Mouse (Mus musculus): Measurements from ENCODE around the gene Cox7a2l. TPM values are rescaled to one million over a fixed set of nuclear protein-coding genes. Genes with fewer than 3 reads are reported as not detected.

Cox7a2l gene
- 335 and 362 TPM in 2 replicates for polyA plus RNA-seq (2012; rRNA removed)

- no peak for DNase-seq (ENCODE audit: low spot score)
Measured at GRCm38 (mm10) chr17:83517280-83518015, at the start of gene Cox7a2l. Cox7a2l (minus strand) TSS chr17:83517330.

DNA sequence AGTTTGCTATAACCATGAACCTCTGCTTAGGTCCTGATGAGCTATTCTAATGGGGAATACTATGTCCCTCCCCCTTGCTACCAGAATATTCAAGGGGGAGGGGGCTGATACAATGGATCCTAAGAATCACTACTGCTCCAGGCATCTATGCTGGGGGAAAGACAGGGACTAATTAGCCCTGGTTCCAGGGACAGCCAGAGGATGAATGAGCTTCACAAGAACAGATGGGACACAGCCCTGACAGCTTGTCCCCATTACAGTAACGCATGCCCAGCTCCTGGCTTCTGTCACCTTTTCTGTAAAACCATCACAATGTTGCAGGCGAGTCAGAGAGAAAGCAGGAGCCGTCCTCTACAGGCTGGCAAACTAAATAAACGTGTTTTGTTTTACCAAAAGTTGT lies 48.4 kb upstream of the Cox7a2l start:
- no peak for DNase-seq (ENCODE audit: low spot score)

DNA sequence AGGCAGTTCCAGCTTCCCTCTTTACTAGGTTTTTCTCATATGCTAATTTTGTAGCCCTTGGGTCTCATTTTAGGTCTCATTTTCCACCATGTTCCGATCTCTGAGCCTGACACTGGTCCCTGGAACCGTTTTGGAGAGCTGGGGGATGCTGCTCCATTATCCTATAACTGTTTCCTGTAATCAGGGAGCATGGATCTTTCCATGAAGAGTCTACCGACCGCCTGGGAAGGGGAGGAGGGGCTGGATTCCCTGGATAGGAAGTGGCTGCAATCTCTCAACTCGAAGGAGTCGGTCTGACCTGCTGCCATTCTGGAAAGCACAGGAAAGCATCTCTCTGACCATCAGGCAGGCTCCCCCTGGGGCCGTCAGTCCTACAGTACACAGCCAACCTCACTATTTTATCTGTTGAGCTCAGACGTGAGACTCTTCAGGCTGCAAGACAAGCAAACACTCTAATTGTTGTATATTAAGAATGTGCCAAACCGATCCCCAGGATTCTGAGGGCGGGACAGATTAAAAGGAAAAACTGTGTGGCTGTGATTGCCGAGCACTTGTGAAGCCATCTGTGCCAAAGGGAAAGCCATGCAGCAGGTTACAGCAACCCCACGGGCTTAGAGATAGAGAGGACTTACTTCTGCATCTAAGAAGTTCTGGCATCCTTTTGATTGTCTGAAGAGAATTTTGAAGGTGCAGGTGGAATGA lies 47.1 kb upstream of the Cox7a2l start:
- no peak for DNase-seq (ENCODE audit: low spot score)

DNA sequence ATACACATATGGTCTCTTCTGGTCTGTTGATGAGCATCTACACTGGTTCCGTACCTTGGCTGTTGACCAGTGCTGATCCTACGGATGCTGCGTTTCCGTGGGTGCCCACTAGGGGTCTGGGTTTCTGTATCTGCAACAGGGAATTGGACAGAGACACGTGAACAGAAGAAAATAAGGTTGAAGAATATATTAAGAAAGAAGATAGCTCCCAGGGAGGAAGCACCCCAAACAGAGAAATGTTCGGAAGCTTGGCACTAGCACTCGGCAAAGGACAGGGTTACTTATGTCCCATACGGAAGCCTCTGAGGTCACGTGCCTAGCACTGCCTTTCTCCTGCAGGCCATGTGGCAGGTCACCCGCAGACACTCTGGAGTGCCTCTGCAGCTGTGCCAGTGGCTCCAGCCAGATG lies 46.6 kb upstream of the Cox7a2l start:
- no peak for DNase-seq (ENCODE audit: low spot score)

GRCm38 (mm10) chr17:83562153-83563010 lies 45.3 kb upstream of the Cox7a2l start:
- DNase-seq (ENCODE audit: low spot score) = no peak

DNA sequence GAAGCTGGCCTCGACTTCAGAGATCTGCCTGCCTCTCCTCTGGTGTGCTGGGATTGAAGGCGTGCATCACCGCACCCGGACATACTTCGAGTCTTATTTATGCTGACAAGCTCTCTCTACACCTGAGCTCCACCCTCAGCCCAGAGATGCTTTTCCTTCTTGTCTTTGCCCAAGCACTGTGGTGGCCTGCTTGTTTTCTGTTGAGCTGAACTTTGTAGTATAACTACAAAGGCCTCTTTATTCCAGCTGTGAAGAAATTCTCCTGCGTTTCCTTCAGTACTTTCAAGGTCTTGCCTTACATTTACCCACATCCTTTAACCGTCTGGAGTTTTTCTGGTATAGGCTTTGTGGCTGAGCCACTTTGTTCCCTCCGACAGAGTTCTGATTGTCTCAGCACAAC lies 42.0 kb upstream of the Cox7a2l start:
- DNase-seq (ENCODE audit: low spot score) = no peak

DNA sequence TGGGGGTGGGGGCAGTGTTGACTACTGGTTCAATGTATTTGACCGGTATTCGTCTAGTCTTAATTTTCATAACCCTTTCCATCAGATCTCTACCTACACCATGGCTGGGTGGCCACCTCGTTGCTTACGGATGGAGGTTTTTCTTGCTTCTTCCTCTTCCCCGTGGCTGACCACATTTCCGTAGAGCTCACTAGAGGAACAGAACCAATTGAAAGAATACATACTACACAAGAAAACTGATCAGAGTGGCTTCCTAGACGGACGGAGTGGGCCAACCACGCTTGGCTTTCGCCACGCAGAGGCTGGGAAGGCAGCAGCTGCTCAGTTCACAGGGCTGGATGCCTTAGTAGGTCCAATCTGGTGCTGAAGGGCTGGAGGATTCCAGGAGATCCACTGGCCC lies 38.7 kb upstream of the Cox7a2l start:
- no peak for DNase-seq (ENCODE audit: low spot score)

DNA sequence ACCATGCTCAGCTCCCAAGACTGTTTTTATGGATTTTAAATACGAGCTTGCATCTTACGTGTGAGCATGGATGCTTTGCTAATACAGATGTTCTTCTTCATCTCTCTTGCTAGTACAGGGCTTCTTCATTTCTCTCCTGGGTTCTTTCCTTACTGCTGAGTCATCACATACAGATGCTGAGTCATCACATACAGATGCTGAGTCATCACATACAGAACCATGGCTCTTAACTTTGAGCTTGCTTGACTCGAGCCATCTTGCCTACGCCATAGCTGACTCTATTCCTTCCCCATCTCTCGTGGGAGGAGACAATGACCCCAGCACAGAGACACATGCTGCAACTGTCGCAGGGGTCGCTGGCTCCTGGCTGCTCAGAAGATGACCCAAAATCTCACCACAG lies 37.9 kb upstream of the Cox7a2l start:
- no peak for DNase-seq (ENCODE audit: low spot score)

DNA sequence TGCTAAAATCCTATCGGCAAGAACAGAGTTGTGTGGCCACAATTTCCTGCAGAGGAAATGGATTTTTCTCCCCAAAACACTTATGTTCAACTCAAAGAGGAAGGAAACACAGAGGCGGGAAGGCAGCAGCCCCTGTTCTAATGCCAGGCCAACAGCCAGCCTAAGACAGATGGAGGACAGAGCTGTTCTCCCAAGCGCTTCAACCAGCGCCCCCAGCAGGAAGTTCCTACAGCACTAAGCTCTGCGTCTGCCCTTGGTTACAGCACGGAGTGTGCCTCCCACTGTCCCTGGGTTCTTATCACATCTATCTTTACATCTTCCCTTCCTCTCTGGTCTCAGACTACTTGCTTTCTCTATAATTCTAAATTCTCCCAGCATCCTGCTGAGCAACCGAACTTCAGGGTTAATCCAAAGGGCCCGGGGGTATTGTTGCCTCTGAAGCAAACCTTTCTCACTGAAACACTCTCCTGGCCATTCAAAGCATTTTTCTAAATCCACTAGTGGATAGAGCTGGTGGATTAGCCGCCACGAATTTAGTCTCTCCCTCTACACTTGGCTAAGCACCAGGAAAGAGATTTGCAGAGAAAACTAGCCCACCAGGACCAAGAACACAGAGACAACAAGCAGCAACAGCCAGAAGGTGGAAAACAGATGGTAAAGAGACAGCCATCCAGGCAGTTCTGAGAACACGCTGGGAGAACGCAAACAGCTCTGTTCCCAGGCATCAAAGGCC lies 31.5 kb upstream of the Cox7a2l start:
- DNase-seq (ENCODE audit: low spot score) = no peak

DNA sequence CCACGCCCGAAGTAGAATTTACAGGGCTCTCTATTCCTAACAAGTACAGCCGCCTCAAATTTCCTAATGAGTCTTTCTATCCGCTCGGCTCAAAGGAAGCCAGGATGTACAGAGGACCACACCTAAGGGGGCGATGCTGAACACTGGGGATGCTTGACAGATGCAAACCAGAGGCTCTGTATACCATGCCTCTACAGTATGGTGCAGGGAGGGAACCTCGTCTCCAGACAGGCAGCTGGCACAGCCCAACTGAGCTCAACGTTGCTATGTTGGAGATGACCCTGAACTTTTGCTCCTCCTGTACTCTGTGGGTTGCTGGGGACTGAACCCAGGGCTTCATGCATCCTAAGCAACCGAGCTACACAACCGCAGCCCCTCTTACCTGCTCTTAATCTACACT lies 30.0 kb upstream of the Cox7a2l start:
- DNase-seq (ENCODE audit: low spot score) = no peak

DNA sequence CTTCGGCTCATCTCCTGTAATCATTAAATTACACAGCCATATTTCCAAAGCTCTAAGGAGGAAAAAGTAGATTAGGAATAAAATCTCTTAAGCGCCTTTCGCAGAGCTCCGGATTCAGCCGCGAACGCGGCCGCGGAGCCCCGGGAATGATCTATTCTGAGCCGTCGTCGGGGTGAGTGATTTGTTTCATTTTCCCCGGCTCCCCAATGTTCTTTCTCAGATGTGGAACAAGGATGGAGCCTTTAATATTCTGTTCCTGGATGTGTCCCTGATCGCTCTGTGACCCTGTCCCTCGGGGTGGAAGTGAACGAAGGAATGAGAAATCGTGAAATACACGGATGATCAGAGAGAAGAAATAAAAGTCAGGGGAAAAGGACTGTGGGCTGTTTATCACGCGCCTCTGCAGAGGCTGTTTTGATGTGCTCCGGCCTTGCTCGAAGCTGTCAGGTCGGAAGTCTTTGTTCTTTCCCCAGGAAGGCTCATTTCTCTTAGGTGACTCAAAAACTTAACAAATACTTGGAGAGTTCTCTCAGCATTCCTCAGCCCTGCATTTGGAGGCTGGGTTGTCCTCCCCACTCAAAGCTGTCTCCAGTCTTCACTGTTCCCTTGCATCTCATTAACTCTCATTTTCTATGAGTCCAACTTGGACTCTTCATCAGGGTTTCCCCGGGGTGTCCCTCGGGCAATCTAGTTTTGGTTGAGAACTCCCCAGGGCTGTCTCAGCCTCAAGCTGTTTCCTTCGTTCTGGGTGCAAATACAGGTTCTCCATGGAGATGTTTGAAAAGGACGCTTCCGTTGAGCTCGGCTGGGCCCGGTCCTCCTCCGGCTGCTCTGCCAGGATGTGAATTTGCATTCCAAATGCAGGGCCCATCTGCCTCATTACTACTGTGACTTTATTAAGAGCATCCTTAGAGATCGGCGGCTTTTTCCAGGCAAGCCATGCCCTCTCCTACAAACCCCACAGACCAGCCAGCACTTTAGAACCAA lies 28.9 kb upstream of the Cox7a2l start:
- DNase-seq (ENCODE audit: low spot score) = no peak

GRCm38 (mm10) chr17:83545259-83545658 lies 28.1 kb upstream of the Cox7a2l start:
- no peak for DNase-seq (ENCODE audit: low spot score)

DNA sequence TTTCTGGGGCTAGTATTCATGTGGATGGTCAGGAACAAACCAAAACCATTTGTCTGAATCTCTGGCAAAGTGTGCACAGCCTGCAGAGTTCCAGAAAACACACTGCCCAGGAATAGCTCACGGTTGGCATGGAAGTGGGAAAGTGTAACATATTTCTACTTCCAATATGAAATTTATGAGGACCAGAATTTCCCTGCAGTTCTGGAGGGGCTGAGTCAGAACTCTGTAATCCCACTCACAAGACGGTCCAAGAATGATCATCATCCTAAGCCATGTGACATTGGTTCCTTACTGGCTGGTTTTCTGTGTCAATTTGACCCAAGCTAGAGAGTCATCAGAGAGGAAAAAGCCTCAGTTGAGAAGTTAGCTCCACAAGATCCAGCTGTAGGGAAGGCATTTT lies 25.3 kb upstream of the Cox7a2l start:
- no peak for DNase-seq (ENCODE audit: low spot score)

DNA sequence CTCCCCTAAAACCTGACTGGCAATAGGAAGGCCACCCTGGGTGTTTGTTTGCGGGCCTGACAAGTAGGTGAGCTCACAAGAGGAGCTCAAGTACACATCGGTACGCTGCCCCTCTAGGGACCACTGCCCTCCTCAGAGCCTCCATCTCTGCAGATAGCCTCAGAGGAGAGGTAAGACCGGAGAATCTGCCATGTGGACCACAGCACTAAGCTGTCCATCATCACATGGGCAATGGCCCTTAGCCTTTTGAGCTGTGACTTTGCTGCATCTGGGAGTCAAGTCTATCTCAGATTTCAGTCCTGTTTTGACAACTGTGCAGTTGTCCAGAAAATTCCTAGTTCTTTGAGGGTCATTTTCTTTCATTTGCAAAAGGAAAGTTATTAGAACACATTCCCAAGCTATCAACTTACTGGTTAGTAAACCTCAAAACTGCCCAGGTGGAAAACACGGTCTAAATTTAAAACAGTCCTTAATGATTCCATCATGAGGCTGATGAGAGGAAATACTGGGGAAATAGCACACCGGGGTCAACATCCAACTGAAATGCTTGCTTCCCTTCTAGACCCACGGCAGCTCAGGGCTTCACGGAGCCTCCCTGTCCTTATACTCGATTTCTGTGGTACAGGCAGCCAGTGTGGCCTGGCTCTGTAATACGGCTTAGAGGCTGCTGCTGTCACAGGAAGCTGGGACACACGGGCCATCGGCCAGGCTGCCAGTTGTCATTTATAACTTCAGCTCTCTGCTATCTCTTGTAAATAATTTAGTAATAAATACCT lies 22.3 kb upstream of the Cox7a2l start:
- DNase-seq (ENCODE audit: low spot score) = no peak

DNA sequence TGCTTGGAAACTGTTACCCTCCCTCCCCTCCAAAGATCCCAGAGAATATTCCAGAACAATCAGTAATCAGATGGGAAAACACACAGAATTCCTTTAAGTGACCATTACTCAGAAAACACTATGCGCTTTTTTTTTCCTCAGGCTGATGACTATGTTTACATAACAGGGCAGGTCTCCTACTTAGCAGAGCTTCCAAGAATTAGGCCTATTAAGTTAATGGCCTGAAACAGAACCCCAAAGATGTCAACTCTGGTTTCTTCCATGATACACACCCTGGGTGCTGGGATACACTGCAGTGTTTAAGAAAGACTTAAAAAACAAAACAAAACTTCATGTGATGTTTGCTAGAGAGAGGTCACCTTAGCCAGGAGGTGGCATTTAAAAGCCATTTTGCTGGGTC lies 21.6 kb upstream of the Cox7a2l start:
- DNase-seq (ENCODE audit: low spot score) = no peak

GRCm38 (mm10) chr17:83538141-83538540 lies 21.0 kb upstream of the Cox7a2l start:
- DNase-seq (ENCODE audit: low spot score) = no peak

DNA sequence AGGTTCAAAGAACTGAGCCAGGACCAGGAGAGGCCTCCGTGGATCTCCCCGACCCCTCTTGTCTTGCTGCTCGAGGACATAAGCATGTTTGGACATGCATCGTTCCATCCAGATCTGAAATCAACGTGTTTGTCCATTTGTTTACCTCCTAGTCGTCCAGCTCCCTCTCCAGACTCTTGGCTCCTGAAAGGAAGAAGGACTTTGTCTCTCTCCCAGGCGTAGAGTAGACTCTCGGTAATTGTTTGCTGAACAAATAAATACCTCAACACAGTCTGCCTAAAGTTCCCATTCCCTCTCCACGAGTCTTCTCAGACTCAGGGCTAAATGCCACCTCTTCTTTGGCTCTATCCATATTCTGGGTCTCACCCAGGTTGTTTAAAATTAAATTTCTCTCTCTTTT lies 16.0 kb upstream of the Cox7a2l start:
- no peak for DNase-seq (ENCODE audit: low spot score)

- DNase-seq (ENCODE audit: low spot score) = no peak
Measured at GRCm38 (mm10) chr17:83527651-83528381, 10.7 kb upstream of the Cox7a2l start.

All from urinary bladder, adult 2 months (tissue).